Mouse (Mus musculus) kidney, embryonic 16.5 days (tissue): ENCODE results near the gene Ofcc1. TPM values are rescaled to one million over a fixed set of nuclear protein-coding genes. Genes with fewer than 3 reads are reported as not detected.

ENCODE experiments used
- ATAC-seq: fragments of 200-750 bp; cut with Nextera tagmentation; 2 replicates; pipeline ENCODE4 v1.8.0; 2017; ENCODE audit warnings: moderate TSS enrichment; ENCODE audit not compliant: low FRiP score, low TSS enrichment
- H3K27ac ChIP-seq: fragments of 300-500 bp; sonication (generic); 2 replicates; pipeline ENCODE4 v1.5.1; 2014; ENCODE audit warnings: low read length
- H3K27me3 ChIP-seq: fragments of 300-500 bp; sonication (generic); 2 replicates; pipeline ENCODE4 v1.6.1; 2014; ENCODE audit warnings: low read length, control low read depth, mixed read lengths; ENCODE audit not compliant: insufficient read depth
- H3K36me3 ChIP-seq: fragments of 300-500 bp; sonication (generic); 2 replicates; pipeline ENCODE4 v1.6.1; 2014; ENCODE audit warnings: low read length, control low read depth, mixed read lengths; ENCODE audit not compliant: insufficient read depth
- H3K4me1 ChIP-seq: fragments of 300-500 bp; sonication (generic); 2 replicates; pipeline ENCODE4 v1.6.1; 2014; ENCODE audit warnings: low read length, control low read depth, mixed read lengths; ENCODE audit not compliant: insufficient read depth
- H3K4me2 ChIP-seq: fragments of 300-500 bp; sonication (generic); replicated peaks from 2 replicates; pipeline ENCODE4 v1.6.1; 2014; ENCODE audit warnings: low read depth, low read length
- H3K4me3 ChIP-seq: fragments of 300-500 bp; sonication (generic); 2 replicates; pipeline ENCODE4 v1.5.1; 2014; ENCODE audit warnings: mild to moderate bottlenecking, low read length
- H3K9ac ChIP-seq: fragments of 300-500 bp; sonication (generic); replicated peaks from 2 replicates; pipeline ENCODE4 v1.6.1; 2014; ENCODE audit warnings: low read length
- H3K9me3 ChIP-seq: fragments of 300-500 bp; sonication (generic); 2 replicates; pipeline ENCODE4 v1.6.1; 2016; ENCODE audit warnings: low read length, control low read depth
- WGBS: fragments of 180-500 bp; shearing (Covaris S2); extraction: QIAGEN DNeasy Blood & Tissue Kit; methylation state at CpG from one replicate; pipeline ENCODE4 v1.1.7; 2014; 5-methylcytosine and 5-hydroxymethylcytosine counted together
- polyA plus RNA-seq: library from polyadenylated mRNA; unstranded; fragments of >200 nt; fragmentation: Nextera tagmentation; extraction: Ambion mirVana; gene quantifications from 2 replicates; pipeline ENCODE4 v1.2.1, GENCODE M21; 2015

The Ofcc1 gene
- polyA plus RNA-seq, 1 experiment from 2014 or later, result not detected

- 47% methylated on average over 9 of the region's 9 CpGs for WGBS
- no peaks in the 10 kb centered on the region for H3K36me3 ChIP-seq
- H3K4me2 ChIP-seq, result no peak overlapping the region
- peaks cover 12% of the 10 kb centered on the region for H3K4me1 ChIP-seq
- no peak overlapping the region for H3K9ac ChIP-seq
- H3K4me3 ChIP-seq, result no peak overlapping the region
- H3K9me3 ChIP-seq, result no peaks in the 10 kb centered on the region
- ATAC-seq, result peak; percentile 68; the same call in 1 of the 2 replicates
- no peak overlapping the region for H3K27ac ChIP-seq
- H3K27me3 ChIP-seq, result no peaks in the 10 kb centered on the region
These were observed 93.7 kb downstream of the Ofcc1 start for GRCm38 (mm10) chr13:40267546-40267945.

DNA sequence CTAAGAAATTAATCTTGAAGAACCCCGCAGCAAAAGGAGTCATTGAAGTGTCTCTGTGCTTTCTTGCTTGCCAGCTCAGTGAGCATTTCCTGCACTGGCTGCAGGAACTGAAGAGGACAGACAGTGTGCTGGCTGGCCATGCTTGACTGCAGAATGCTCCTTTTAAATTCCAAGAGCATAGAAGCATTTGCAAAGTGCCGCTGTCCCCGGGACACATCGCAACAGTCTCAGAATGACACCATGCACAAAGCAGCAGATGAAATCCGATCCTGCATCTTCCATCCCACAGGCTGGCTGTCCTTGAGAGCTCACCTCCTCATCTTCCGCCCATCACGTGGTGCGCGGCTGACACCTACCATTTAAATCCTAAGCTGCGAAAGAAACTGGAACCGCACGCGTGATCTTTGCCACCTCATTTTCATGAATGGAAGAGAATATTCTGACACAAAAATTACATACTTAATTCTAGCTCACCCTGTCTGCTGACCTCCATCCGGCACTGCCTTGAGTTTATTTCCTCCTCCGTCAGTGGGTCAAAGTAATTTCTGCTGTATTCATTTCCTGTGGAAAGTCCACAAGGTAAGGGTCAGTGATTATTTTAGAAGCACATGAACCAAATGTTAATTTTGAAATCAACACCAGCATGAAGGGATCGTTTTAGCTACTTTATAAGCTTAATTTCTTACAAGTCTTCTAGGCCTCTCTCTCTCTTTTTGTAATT is 98.0 kb downstream of the Ofcc1 start:
- H3K4me1 ChIP-seq, result peaks cover 12% of the 10 kb centered on the region
- H3K27me3 ChIP-seq, result no peaks in the 10 kb centered on the region
- H3K36me3 ChIP-seq, result no peaks in the 10 kb centered on the region
- peak; percentile 89 for ATAC-seq
- no peaks in the 10 kb centered on the region for H3K9me3 ChIP-seq
- WGBS, result 29% methylated on average over 16 of the region's 16 CpGs
- peak overlapping the region; percentile 46 for H3K4me2 ChIP-seq
- no peak overlapping the region for H3K27ac ChIP-seq
- no peak overlapping the region for H3K9ac ChIP-seq
- no peak overlapping the region for H3K4me3 ChIP-seq

- no peak overlapping the region for H3K4me2 ChIP-seq
- ATAC-seq, result no peak
- 77% methylated on average over 5 of the region's 5 CpGs for WGBS
- no peaks in the 10 kb centered on the region for H3K27me3 ChIP-seq
- H3K27ac ChIP-seq, result no peak overlapping the region
- H3K9me3 ChIP-seq, result no peaks in the 10 kb centered on the region
- no peaks in the 10 kb centered on the region for H3K36me3 ChIP-seq
- H3K4me1 ChIP-seq, result peaks cover 6% of the 10 kb centered on the region
- no peak overlapping the region for H3K9ac ChIP-seq
- H3K4me3 ChIP-seq, result no peak overlapping the region
These were observed 102.5 kb downstream of the Ofcc1 start for GRCm38 (mm10) chr13:40258757-40259156.

DNA sequence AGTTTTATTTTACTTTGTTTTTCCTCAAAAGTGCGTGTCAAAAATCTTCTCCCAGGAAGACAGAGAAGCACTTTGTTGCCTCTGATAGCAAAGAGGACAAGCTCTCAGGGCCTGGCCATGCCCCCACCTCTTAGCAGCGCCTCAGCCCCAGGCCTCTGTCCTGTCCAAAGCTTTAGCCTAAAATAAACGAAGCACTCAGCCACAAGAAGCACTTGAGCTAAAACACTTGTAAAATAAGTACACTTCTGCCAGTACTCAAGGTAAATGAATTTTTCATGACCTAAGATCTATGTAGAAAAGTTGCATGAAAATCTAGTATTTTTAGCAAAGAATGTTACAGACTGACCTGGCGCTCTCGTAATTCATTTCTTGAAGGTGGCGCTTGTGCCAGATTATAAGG is 117.4 kb downstream of the Ofcc1 start:
- no peak overlapping the region for H3K27ac ChIP-seq
- ATAC-seq, result no peak
- peaks cover 5% of the 10 kb centered on the region; the same call in 1 of the 2 replicates for H3K4me1 ChIP-seq
- WGBS, result 78% methylated on average over 6 of the region's 6 CpGs
- H3K36me3 ChIP-seq, result no peaks in the 10 kb centered on the region
- no peaks in the 10 kb centered on the region for H3K9me3 ChIP-seq
- H3K4me2 ChIP-seq, result no peak overlapping the region
- H3K27me3 ChIP-seq, result no peaks in the 10 kb centered on the region
- no peak overlapping the region for H3K4me3 ChIP-seq
- H3K9ac ChIP-seq, result no peak overlapping the region

GRCm38 (mm10) chr13:40236356-40236755 is 124.9 kb downstream of the Ofcc1 start:
- H3K36me3 ChIP-seq, result no peaks in the 10 kb centered on the region
- H3K27me3 ChIP-seq, result no peaks in the 10 kb centered on the region
- ATAC-seq, result no peak
- no peak overlapping the region for H3K4me3 ChIP-seq
- H3K4me2 ChIP-seq, result no peak overlapping the region
- no peaks in the 10 kb centered on the region for H3K4me1 ChIP-seq
- no peak overlapping the region for H3K9ac ChIP-seq
- 61% methylated on average over 3 of the region's 3 CpGs for WGBS
- no peaks in the 10 kb centered on the region for H3K9me3 ChIP-seq
- no peak overlapping the region for H3K27ac ChIP-seq

DNA sequence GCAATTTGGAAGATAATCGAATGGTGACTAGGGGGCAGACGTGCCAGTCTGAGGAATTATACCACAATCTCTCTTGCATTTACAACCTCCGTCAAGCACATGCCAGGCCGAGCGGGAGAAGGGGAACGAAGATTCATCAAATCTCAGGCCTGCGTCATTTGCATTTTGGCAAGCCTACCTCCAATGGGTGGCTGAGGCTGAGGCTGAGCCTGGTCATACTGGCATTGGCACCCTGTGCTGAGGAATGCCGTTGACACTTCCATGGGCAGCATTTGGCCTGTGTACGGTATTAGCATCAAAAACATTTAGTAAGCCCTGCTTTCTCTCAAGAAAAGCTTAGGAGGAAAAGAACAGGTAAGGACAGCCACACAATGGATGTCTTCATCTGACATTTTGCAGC is 152.9 kb downstream of the Ofcc1 start:
- Histone ChIP-seq H3K27ac (no peak overlapping the region), H3K27me3 (no peaks in the 10 kb centered on the region), H3K36me3 (no peaks in the 10 kb centered on the region), H3K4me1 (no peaks in the 10 kb centered on the region), H3K4me3 (no peak overlapping the region), H3K4me2 (no peak overlapping the region), H3K9ac (no peak overlapping the region), H3K9me3 (no peaks in the 10 kb centered on the region)
- 72% methylated on average over 9 of the region's 9 CpGs for WGBS
- ATAC-seq, result no peak

GRCm38 (mm10) chr13:40181786-40182185 is 179.5 kb downstream of the Ofcc1 start:
- 60% methylated on average over 3 of the region's 3 CpGs for WGBS
- no peaks in the 10 kb centered on the region for H3K27me3 ChIP-seq
- no peak overlapping the region for H3K4me3 ChIP-seq
- no peaks in the 10 kb centered on the region for H3K9me3 ChIP-seq
- H3K36me3 ChIP-seq, result no peaks in the 10 kb centered on the region
- no peak for ATAC-seq
- no peak overlapping the region for H3K9ac ChIP-seq
- H3K27ac ChIP-seq, result no peak overlapping the region
- H3K4me1 ChIP-seq, result no peaks in the 10 kb centered on the region
- H3K4me2 ChIP-seq, result no peak overlapping the region

- Histone ChIP-seq H3K9me3 (no peaks in the 10 kb centered on the region), H3K36me3 (no peaks in the 10 kb centered on the region), H3K4me2 (no peak overlapping the region), H3K27ac (no peak overlapping the region), H3K4me3 (no peak overlapping the region), H3K27me3 (no peaks in the 10 kb centered on the region), H3K4me1 (no peaks in the 10 kb centered on the region), H3K9ac (no peak overlapping the region)
- 80% methylated on average over 4 of the region's 4 CpGs for WGBS
- ATAC-seq, result no peak
These were observed 189.5 kb downstream of the Ofcc1 start for GRCm38 (mm10) chr13:40171775-40172174.

- no peaks in the 10 kb centered on the region for H3K9me3 ChIP-seq
- no peak for ATAC-seq
- H3K27ac ChIP-seq, result no peak overlapping the region
- H3K9ac ChIP-seq, result no peak overlapping the region
- no peaks in the 10 kb centered on the region for H3K36me3 ChIP-seq
- no peak overlapping the region for H3K4me3 ChIP-seq
- H3K27me3 ChIP-seq, result no peaks in the 10 kb centered on the region
- no peak overlapping the region for H3K4me2 ChIP-seq
- no peaks in the 10 kb centered on the region for H3K4me1 ChIP-seq
- 42% methylated on average over 7 of the region's 7 CpGs for WGBS
These were observed 193.4 kb downstream of the Ofcc1 start for GRCm38 (mm10) chr13:40167871-40168270.

DNA sequence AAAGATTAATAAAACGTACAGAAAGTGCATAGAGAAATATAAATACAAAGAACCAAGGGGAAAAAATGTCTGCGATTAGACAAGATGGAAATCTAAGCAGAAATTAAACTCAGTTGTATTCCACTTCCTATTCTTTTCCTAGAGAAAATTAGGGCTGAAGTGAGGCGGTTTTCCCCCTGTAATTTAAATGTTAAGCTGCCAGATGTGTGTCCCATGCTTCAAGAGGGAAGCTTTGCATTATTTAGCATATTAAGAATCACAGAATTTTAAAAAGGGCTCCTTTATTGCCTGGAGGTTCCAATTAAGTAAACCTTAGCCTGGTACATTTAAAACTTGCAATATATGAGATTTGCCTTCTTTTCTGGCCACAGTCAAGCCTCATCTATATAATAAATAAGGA is 205.8 kb downstream of the Ofcc1 start:
- Histone ChIP-seq H3K27me3 (no peaks in the 10 kb centered on the region), H3K27ac (no peak overlapping the region), H3K9me3 (peaks cover 4% of the 10 kb centered on the region; the same call in 1 of the 2 replicates), H3K4me2 (no peak overlapping the region), H3K36me3 (no peaks in the 10 kb centered on the region), H3K4me1 (no peaks in the 10 kb centered on the region), H3K9ac (no peak overlapping the region), H3K4me3 (no peak overlapping the region)
- 58% methylated on average over 3 of the region's 3 CpGs for WGBS
- no peak for ATAC-seq
